Mouse (Mus musculus) heart, postnatal 0 days (tissue): ENCODE measurements around the gene Tbck.

Experiments
- CTCF ChIP-seq: IDR thresholded peaks from 2 replicates; pipeline ENCODE4 v1.5.1; 2016; ENCODE audit warnings: antibody characterized with exemption, control low read depth, low read depth
- EP300 ChIP-seq: IDR thresholded peaks from 2 replicates; pipeline ENCODE4 v1.6.1; 2016; ENCODE audit warnings: antibody characterized with exemption, low read depth

DNA sequence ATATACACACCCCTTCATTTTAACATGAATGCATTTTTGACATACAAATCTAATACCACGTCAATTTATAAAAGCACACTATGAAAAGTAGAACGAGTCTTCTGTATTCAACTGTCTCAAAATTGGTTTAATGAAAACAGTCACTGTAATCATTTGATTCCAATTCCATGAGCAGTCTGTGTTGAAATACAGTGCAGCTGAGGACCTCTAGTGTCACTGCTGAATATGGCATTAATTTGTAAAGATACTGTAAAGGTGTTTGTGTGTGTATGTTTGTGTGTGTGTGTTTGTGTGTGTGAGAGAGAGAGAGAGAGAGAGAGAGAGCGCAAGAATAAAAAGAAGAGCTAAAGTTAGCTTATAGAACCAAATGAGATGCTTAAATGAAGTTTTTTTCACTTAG is 17.4 kb downstream of the Tbck start:
- TF ChIP-seq EP300 (no peak), CTCF (peak; percentile 66)
